Mouse (Mus musculus) layer of hippocampus, adult 2 months (tissue): ENCODE results near the gene Vamp1. TPM values are rescaled to one million over a fixed set of nuclear protein-coding genes. Genes with fewer than 3 reads are reported as not detected.
"Not testable (repeated sequence)": the region's sequence is repeated elsewhere in the genome, so short reads cannot be mapped to it uniquely, and the experiment has no call there.

ENCODE experiments used
- DNase-seq, 2 experiments: peaks; one replicate each; pipeline ENCODE4 v3.0.0; 2022; ENCODE audit warnings: low spot score in 2 of 2
- H3K27ac ChIP-seq: fragments of 200-600 bp; 2 replicates; pipeline ENCODE4 v1.8.1; 2022
- H3K4me3 ChIP-seq: fragments of 200-600 bp; 2 replicates; pipeline ENCODE4 v1.8.1; 2022; ENCODE audit warnings: mild to moderate bottlenecking
- CTCF ChIP-seq: fragments of 200-600 bp; conservative IDR thresholded peaks from 2 replicates; pipeline ENCODE4 v1.8.1; 2022; ENCODE audit warnings: antibody characterized with exemption, mild to moderate bottlenecking, moderate library complexity
- total RNA-seq, 2 experiments: library from RNA; stranded (reverse); gene quantifications; 2 replicates each; pipeline ENCODE4 v1.2.3; 2021

Vamp1 gene
- total RNA-seq, 2 experiments from 2014 or later, result 83.5 to 83.6 TPM

DNA sequence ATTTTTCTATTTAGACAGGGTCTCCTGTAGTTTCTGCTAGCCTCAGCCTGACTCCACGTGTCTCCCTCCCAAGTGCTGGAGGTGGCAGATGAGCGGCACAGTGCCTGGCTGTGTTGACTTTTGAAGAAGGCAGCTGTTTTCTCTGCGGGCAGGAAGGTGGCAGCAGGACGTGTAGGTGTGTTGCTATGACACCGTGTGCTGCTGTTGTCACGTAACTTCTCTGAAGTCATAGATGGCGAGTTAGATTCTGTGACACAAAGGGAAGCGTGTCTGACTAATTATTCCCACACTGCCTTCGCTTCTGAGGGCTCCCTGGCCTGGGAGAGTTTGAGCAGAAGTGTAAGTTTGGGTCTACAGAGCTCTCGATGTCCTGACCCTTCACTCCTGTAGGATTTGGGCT, 49.9 kb downstream of the Vamp1 start:
- peak in 1 of 2 experiments; percentile 24 for DNase-seq
- Histone ChIP-seq H3K27ac (no peak overlapping the region), H3K4me3 (no peak overlapping the region)
- no peak for TF ChIP-seq CTCF

DNA sequence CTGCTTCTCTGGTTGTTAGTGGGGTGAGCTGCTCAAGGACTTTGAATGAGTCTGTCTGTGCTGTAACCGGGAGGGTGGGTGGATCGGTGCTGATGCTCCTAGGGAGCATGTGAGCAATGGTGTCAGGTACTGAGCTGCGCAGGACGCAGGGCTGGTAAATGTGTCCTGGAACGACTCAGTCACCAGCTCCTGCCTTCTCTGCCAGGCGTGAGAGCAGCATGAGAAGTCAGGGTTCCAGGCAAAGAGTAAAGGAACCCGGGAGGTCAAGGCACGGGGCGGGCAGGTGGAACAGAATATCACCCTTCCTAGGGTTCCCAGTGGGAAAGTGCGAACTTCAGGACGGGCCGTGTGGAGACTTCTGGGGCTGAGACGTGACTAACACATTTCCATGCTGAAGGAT, 50.7 kb downstream of the Vamp1 start:
- Histone ChIP-seq H3K4me3 (no peak overlapping the region), H3K27ac (no peak overlapping the region)
- no peak for DNase-seq
- no peak for TF ChIP-seq CTCF

- H3K27ac ChIP-seq, H3K4me3 ChIP-seq, DNase-seq: not testable (repeated sequence)
- peak; percentile 54 for TF ChIP-seq CTCF
Measured at GRCm38 (mm10) chr6:125266600-125266999, 51.2 kb downstream of the Vamp1 start.

DNA sequence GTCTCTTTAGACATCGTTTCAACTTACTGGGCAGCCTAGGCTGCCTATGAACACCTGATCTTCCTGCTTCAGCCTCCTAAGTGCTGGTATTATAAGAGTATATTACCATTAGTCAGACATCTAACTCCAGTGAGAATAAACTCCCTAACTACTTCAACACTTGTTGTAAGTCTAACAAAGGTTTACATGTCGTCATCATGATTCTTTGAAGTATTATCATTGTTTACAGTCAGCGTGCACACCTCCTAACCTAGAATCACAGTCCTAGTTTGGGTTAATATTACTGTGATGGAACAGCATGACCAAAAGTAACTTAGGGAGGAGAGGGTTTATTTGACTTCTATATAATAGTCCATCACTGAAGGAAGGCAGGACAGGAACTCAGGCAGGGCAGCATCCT, 52.1 kb downstream of the Vamp1 start:
- Histone ChIP-seq H3K4me3 (no peak overlapping the region), H3K27ac (no peak overlapping the region)
- no peak for TF ChIP-seq CTCF
- DNase-seq, result no peak

DNA sequence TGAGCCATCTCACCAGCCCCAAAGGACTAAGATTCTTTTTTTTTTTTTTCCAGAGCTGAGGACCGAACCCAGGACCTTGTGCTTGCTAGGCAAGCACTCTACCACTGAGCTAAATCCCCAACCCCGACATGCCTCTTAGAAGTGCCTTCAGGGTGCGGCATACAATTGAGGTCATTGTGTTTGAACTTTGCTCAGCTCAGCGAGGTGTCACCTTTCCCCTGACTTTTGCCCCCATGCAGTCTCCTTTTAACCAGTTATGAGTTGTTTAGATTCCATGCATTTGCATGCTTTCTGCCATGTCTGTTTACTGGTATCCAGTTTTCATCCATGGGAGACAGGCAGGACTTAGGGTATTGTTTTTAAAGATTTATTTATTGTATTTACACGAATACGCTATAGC, 53.4 kb downstream of the Vamp1 start:
- TF ChIP-seq CTCF, result no peak
- no peak overlapping the region for H3K27ac ChIP-seq
- no peak for DNase-seq
- H3K4me3 ChIP-seq, result no peak overlapping the region

GRCm38 (mm10) chr6:125271455-125272227, 56.3 kb downstream of the Vamp1 start:
- Histone ChIP-seq H3K4me3 (peak overlapping the region; percentile 39), H3K27ac (peak overlapping the region; percentile 77)
- peak; percentile 90 to 96 for DNase-seq
- peak; percentile 92 for TF ChIP-seq CTCF

GRCm38 (mm10) chr6:125272228-125272785, 57.0 kb downstream of the Vamp1 start:
- Histone ChIP-seq H3K4me3 (no peak overlapping the region), H3K27ac (peak overlapping the region; percentile 77; the same call in 1 of the 2 replicates)
- DNase-seq, result no peak
- TF ChIP-seq CTCF, result no peak

DNA sequence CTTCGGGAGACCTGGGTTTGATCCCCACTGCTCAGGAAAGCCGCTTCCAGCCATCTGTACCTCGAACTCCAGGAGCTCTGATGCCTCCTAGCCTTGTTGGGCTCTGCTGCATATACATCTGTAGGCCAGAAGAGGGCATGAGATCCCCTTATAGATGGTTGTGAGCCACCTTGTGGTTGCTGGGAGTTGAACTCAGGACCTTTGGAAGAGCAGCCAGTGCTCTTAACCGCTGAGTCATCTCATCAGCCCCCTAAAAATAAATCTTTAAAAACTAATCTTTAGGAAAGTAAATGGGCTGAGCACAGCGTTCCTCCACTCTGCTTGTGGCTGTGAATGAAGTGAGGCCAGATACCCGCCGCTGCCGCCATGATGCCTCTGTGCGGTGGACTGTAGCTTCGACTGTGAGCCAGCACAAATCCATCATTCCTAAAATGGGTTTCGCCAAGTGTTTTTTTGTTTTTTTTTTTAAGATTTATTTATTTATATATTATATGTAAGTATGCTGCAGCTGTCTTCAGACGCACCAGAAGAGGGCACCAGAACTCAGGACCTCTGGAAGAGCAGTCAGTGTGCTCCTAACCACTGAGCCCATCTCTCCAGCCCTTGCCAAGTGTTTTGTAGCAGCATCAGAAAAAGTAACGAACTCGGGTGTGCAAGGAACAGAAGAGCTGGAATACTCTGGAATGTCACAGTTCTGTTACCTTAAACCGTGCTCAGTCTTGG, 59.7 kb downstream of the Vamp1 start:
- no peak overlapping the region for H3K27ac ChIP-seq
- peak in 1 of 2 experiments; percentile 37 for DNase-seq

GRCm38 (mm10) chr6:125279729-125280128, 64.4 kb downstream of the Vamp1 start:
- TF ChIP-seq CTCF, result no peak
- no peak for DNase-seq

More for the DNA sequence above, 59.7 kb downstream of the Vamp1 start:
- peak; percentile 68 for TF ChIP-seq CTCF
- no peak overlapping the region for H3K4me3 ChIP-seq

GRCm38 (mm10) chr6:125282721-125283120, 67.4 kb downstream of the Vamp1 start:
- not testable (repeated sequence) for H3K27ac ChIP-seq, DNase-seq, H3K4me3 ChIP-seq

More at GRCm38 (mm10) chr6:125279729-125280128, 64.4 kb downstream of the Vamp1 start:
- Histone ChIP-seq H3K27ac (no peak overlapping the region), H3K4me3 (no peak overlapping the region)

DNA sequence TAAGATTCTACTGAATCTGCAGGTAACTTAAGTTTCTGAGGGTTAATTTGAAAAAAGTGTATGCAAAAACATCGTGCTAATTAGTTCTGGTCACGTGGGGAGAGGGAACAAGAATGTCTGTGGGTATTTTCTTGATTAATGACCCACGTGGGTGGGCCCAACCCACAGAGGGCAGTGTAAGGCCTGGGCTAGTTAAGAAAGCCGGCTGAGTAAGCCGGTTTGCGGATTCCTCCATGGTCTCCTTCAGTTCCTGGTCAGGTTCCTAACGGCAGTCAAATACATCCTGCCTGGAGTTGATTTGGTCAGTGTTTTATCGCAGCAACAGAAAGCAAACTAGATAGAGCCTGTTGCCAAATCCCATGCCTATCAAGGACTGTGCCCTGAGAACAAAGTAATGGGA, 68.9 kb downstream of the Vamp1 start:
- no peak overlapping the region for H3K27ac ChIP-seq
- H3K4me3 ChIP-seq, result no peak overlapping the region
- DNase-seq, result no peak
- no peak for TF ChIP-seq CTCF

GRCm38 (mm10) chr6:125284751-125285150, 69.4 kb downstream of the Vamp1 start:
- Histone ChIP-seq H3K27ac (no peak overlapping the region), H3K4me3 (no peak overlapping the region)
- no peak for DNase-seq
- no peak for TF ChIP-seq CTCF

- peak within 1 kb of the TSS; percentile 84 for H3K27ac ChIP-seq
- no peak for TF ChIP-seq CTCF
- no peak within 1 kb of the TSS for H3K4me3 ChIP-seq
- no peak for DNase-seq
Measured at GRCm38 (mm10) chr6:125285890-125286289, 70.5 kb downstream of the Vamp1 start, which contains the start of gene Tuba3a. TSS of gene Tuba3a (minus strand) at chr6:125286042.
